ENCODE assay signal across 13 mouse cellular contexts in the genomic region with DNA sequence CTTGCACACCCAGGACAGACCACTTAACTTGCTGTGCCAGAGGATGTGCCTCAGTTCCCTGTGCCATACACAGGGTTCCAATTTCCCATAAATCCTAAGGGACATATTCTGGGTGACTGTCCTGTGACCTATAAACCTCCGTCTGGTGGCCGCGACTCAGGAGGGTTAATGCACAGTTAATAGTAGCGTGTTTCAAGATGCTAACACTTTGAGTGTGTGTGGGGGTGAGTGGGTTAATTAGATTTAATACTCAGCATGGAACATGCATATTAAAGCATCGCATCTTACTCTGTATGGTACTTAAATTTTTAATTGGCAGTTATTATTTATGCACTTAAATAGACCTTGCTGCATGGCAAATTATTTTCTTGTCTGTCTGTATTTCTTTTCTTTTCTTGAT.
DNase-seq lines count a peak whose midpoint lies in the region; ATAC-seq and TF ChIP-seq lines count a peak whose summit lies in the region.
"Had no signal": no experiment of that assay in that cellular context is flagged by ENCODE, and none has a peak within 500 bp of the region (broad histone marks: within the 10 kb centered on the region; RNA-seq: fewer than 3 reads in every experiment).

No protein-coding gene starts in this region.

- peak overlapping the region; percentile 26; the same call in 1 of the 2 replicates for H3K4me2 ChIP-seq in forebrain, embryonic 12.5 days
- H3K4me2 ChIP-seq in forebrain, embryonic 16.5 days (ENCODE audit: low read length) = no peak overlapping the region
- peak overlapping the region; percentile 27; the same call in 1 of the 2 replicates for H3K4me2 ChIP-seq in midbrain, embryonic 11.5 days
- H3K4me2 ChIP-seq in midbrain, embryonic 16.5 days (ENCODE audit: low read length) = no peak overlapping the region
- 0 out of 2 replicates have a peak overlapping the region, but pooled peaks have one; percentile 20 for H3K4me2 ChIP-seq in hindbrain, embryonic 15.5 days
- H3K4me2 ChIP-seq in stomach, embryonic 14.5 days (replicated peaks; ENCODE audit: low read depth, low read length) = no peak overlapping the region
- H3K4me2 ChIP-seq: heart, embryonic 13.5 days; liver, embryonic 12.5 days had no signal

- no peaks in the 10 kb centered on the region for H3K9me3 ChIP-seq in forebrain, embryonic 12.5 days
- no peaks in the 10 kb centered on the region for H3K9me3 ChIP-seq in forebrain, embryonic 16.5 days (ENCODE audit: control insufficient read depth, low read length)
- no peaks in the 10 kb centered on the region for H3K9me3 ChIP-seq in midbrain, embryonic 11.5 days (ENCODE audit: control insufficient read depth, low read length)
- no peaks in the 10 kb centered on the region for H3K9me3 ChIP-seq in midbrain, embryonic 16.5 days (replicated peaks; ENCODE audit: control insufficient read depth, low read length, poor library complexity, severe bottlenecking)
- H3K9me3 ChIP-seq in hindbrain, embryonic 15.5 days = no peaks in the 10 kb centered on the region
- no peaks in the 10 kb centered on the region for H3K9me3 ChIP-seq in stomach, embryonic 14.5 days (ENCODE audit: control insufficient read depth, low read depth, low read length)
- H3K9me3 ChIP-seq: heart, embryonic 13.5 days; liver, embryonic 12.5 days had no signal

- no peaks in the 10 kb centered on the region for H3K36me3 ChIP-seq in forebrain, embryonic 12.5 days (replicated peaks)
- no peaks in the 10 kb centered on the region for H3K36me3 ChIP-seq in forebrain, embryonic 16.5 days (ENCODE audit: control insufficient read depth, insufficient read depth)
- no peaks in the 10 kb centered on the region; the same call in 1 of the 2 replicates for H3K36me3 ChIP-seq in midbrain, embryonic 11.5 days (ENCODE audit: control insufficient read depth, insufficient read depth, low read length)
- H3K36me3 ChIP-seq in midbrain, embryonic 16.5 days (ENCODE audit: control insufficient read depth, insufficient read depth, low read length) = no peaks in the 10 kb centered on the region
- H3K36me3 ChIP-seq in hindbrain, embryonic 15.5 days = no peaks in the 10 kb centered on the region
- no peaks in the 10 kb centered on the region for H3K36me3 ChIP-seq in stomach, embryonic 14.5 days (ENCODE audit: control insufficient read depth, insufficient read depth, low read length)
- H3K36me3 ChIP-seq: heart, embryonic 13.5 days; liver, embryonic 12.5 days had no signal

- no peaks in the 10 kb centered on the region for H3K27me3 ChIP-seq in forebrain, embryonic 12.5 days
- no peaks in the 10 kb centered on the region for H3K27me3 ChIP-seq in forebrain, embryonic 16.5 days (replicated peaks; ENCODE audit: control insufficient read depth, insufficient read depth, low read length)
- H3K27me3 ChIP-seq in midbrain, embryonic 11.5 days (ENCODE audit: control insufficient read depth, insufficient read depth, low read length) = no peaks in the 10 kb centered on the region
- H3K27me3 ChIP-seq in midbrain, embryonic 16.5 days (ENCODE audit: control insufficient read depth, insufficient read depth, low read depth, low read length) = no peaks in the 10 kb centered on the region
- H3K27me3 ChIP-seq in hindbrain, embryonic 15.5 days = no peaks in the 10 kb centered on the region
- H3K27me3 ChIP-seq in stomach, embryonic 14.5 days (ENCODE audit: control insufficient read depth, insufficient read depth, low read length) = no peaks in the 10 kb centered on the region
- H3K27me3 ChIP-seq: heart, embryonic 13.5 days; Patski had no signal

- WGBS in forebrain, embryonic 12.5 days = 69% methylated on average over 5 of the region's 5 CpGs
- 76% methylated on average over 5 of the region's 5 CpGs for WGBS in forebrain, embryonic 16.5 days
- WGBS in midbrain, embryonic 11.5 days = 59% methylated on average over 5 of the region's 5 CpGs
- 44% methylated on average over 5 of the region's 5 CpGs for WGBS in midbrain, embryonic 16.5 days
- WGBS in hindbrain, embryonic 15.5 days = 46% methylated on average over 5 of the region's 5 CpGs
- 60% methylated on average over 5 of the region's 5 CpGs for WGBS in stomach, embryonic 14.5 days

- H3K9ac ChIP-seq in forebrain, embryonic 12.5 days = no peak overlapping the region
- no peak overlapping the region for H3K9ac ChIP-seq in forebrain, embryonic 16.5 days (replicated peaks; ENCODE audit: low read depth, low read length)
- peak overlapping the region; percentile 30; the same call in 1 of the 2 replicates for H3K9ac ChIP-seq in midbrain, embryonic 11.5 days (ENCODE audit: low read length)
- no peak overlapping the region for H3K9ac ChIP-seq in midbrain, embryonic 16.5 days (ENCODE audit: low read depth, low read length)
- no peak overlapping the region for H3K9ac ChIP-seq in hindbrain, embryonic 15.5 days
- no peak overlapping the region for H3K9ac ChIP-seq in stomach, embryonic 14.5 days (replicated peaks; ENCODE audit: low read depth, low read length)
- H3K9ac ChIP-seq: liver, embryonic 12.5 days had no signal

- no peak for TF ChIP-seq CTCF in layer of hippocampus, adult 2 months (conservative IDR thresholded peaks at IDR 0.05)

- peaks cover 29% of the 10 kb centered on the region for H3K4me1 ChIP-seq in forebrain, embryonic 12.5 days
- H3K4me1 ChIP-seq in forebrain, embryonic 16.5 days (replicated peaks; ENCODE audit: control insufficient read depth, insufficient read depth, low read length) = peaks cover 13% of the 10 kb centered on the region
- peaks cover 30% of the 10 kb centered on the region for H3K4me1 ChIP-seq in midbrain, embryonic 11.5 days (ENCODE audit: control insufficient read depth, insufficient read depth, low read length)
- H3K4me1 ChIP-seq in midbrain, embryonic 16.5 days (ENCODE audit: control insufficient read depth, insufficient read depth, low read length) = peaks cover 12% of the 10 kb centered on the region
- peaks cover 20% of the 10 kb centered on the region for H3K4me1 ChIP-seq in hindbrain, embryonic 15.5 days (replicated peaks)
- H3K4me1 ChIP-seq in stomach, embryonic 14.5 days (ENCODE audit: control insufficient read depth, insufficient read depth, low read length) = peaks cover 22% of the 10 kb centered on the region; the same call in 1 of the 2 replicates
- H3K4me1 ChIP-seq: liver, embryonic 12.5 days had no signal

- DNase-seq in midbrain, embryonic 11.5 days (ENCODE audit: low spot score, missing footprints) = no peak
- no peak for DNase-seq in ovary, postnatal 14 days (ENCODE audit: low spot score)
- no peak for DNase-seq in layer of hippocampus, adult 2 months (ENCODE audit: low spot score in 2 of 2)
- DNase-seq: cerebellum, adult 11 months; thymus, adult 2 months had no signal

- H3K27ac ChIP-seq in forebrain, embryonic 12.5 days = peak overlapping the region; percentile 59
- no peak overlapping the region for H3K27ac ChIP-seq in forebrain, embryonic 16.5 days (ENCODE audit: low read length)
- H3K27ac ChIP-seq in midbrain, embryonic 11.5 days (ENCODE audit: low read depth, low read length) = peak overlapping the region; percentile 62
- no peak overlapping the region for H3K27ac ChIP-seq in midbrain, embryonic 16.5 days (ENCODE audit: low read length)
- no peak overlapping the region for H3K27ac ChIP-seq in hindbrain, embryonic 15.5 days (replicated peaks)
- peak overlapping the region; percentile 81; the same call in 1 of the 2 replicates for H3K27ac ChIP-seq in stomach, embryonic 14.5 days (ENCODE audit: low read length)
- no peak overlapping the region; the same call in 1 of the 2 replicates for H3K27ac ChIP-seq in layer of hippocampus, adult 2 months
- H3K27ac ChIP-seq: heart, embryonic 13.5 days; liver, embryonic 12.5 days had no signal

- no peak overlapping the region for H3K4me3 ChIP-seq in forebrain, embryonic 12.5 days (replicated peaks)
- no peak overlapping the region for H3K4me3 ChIP-seq in forebrain, embryonic 16.5 days (replicated peaks; ENCODE audit: low read length)
- no peak overlapping the region for H3K4me3 ChIP-seq in midbrain, embryonic 11.5 days (ENCODE audit: low read depth, low read length)
- no peak overlapping the region for H3K4me3 ChIP-seq in midbrain, embryonic 16.5 days (ENCODE audit: low read depth, low read length)
- H3K4me3 ChIP-seq in hindbrain, embryonic 15.5 days = no peak overlapping the region
- H3K4me3 ChIP-seq in stomach, embryonic 14.5 days (ENCODE audit: low read depth, low read length) = no peak overlapping the region
- no peak overlapping the region for H3K4me3 ChIP-seq in layer of hippocampus, adult 2 months
- H3K4me3 ChIP-seq: heart, embryonic 13.5 days; liver, embryonic 12.5 days had no signal

- 0 out of 2 replicates have a peak, but pooled peaks have one; percentile 31 for ATAC-seq in forebrain, embryonic 12.5 days (ENCODE audit: low FRiP score)
- ATAC-seq in forebrain, embryonic 16.5 days = no peak
- ATAC-seq in midbrain, embryonic 11.5 days (ENCODE audit: low FRiP score) = peak; percentile 28; the same call in 1 of the 2 replicates
- ATAC-seq in midbrain, embryonic 16.5 days = no peak
- ATAC-seq in hindbrain, embryonic 15.5 days (ENCODE audit: low FRiP score, low read depth) = no peak
- ATAC-seq in stomach, embryonic 14.5 days (ENCODE audit: insufficient number of reproducible peaks, insufficient read depth, low FRiP score, low read depth) = no peak
- ATAC-seq: liver, embryonic 12.5 days had no signal

Comparison
In these comparisons a context has a peak if more than half of its experiments do, and no peak if none do; other contexts are left out.
1. ATAC-seq: peak in forebrain, embryonic 12.5 days (single experiment) and midbrain, embryonic 11.5 days (single experiment); none in forebrain, embryonic 16.5 days (single experiment), midbrain, embryonic 16.5 days (single experiment), hindbrain, embryonic 15.5 days (single experiment) and stomach, embryonic 14.5 days (single experiment).
2. H3K27ac ChIP-seq: peak in forebrain, embryonic 12.5 days (single experiment), midbrain, embryonic 11.5 days (single experiment) and stomach, embryonic 14.5 days (single experiment); none in forebrain, embryonic 16.5 days (single experiment), midbrain, embryonic 16.5 days (single experiment), hindbrain, embryonic 15.5 days (single experiment) and layer of hippocampus, adult 2 months (single experiment).
3. H3K4me2 ChIP-seq: peak in forebrain, embryonic 12.5 days (single experiment), midbrain, embryonic 11.5 days (single experiment) and hindbrain, embryonic 15.5 days (single experiment); none in forebrain, embryonic 16.5 days (single experiment), midbrain, embryonic 16.5 days (single experiment) and stomach, embryonic 14.5 days (single experiment).